Mouse (Mus musculus) myocyte (in vitro differentiated cells): ENCODE results near the gene Kcnq1. TPM values are rescaled to one million over a fixed set of nuclear protein-coding genes. Genes with fewer than 3 reads are reported as not detected.
A peak's percentile ranks its signal among the peaks of the same experiment; 100 is the strongest.

Source experiments
- H3K27me3 ChIP-seq: one replicate; pipeline ENCODE4 v1.6.1; 2011; ENCODE audit not compliant: control insufficient read depth, insufficient read depth, insufficient read length
- H3K36me3 ChIP-seq: one replicate; pipeline ENCODE4 v1.6.1; 2011; ENCODE audit not compliant: control insufficient read depth, insufficient read depth
- H3K4me2 ChIP-seq: one replicate; pipeline ENCODE4 v1.6.1; 2011; ENCODE audit warnings: low read depth, control low read depth
- H3K4me3 ChIP-seq: one replicate; pipeline ENCODE4 v1.5.1; 2011; ENCODE audit warnings: mild to moderate bottlenecking, control low read depth, moderate library complexity
- H3K79me2 ChIP-seq: one replicate; pipeline ENCODE4 v1.6.1; 2011; ENCODE audit not compliant: control insufficient read depth, insufficient read depth
- H3ac ChIP-seq: one replicate; pipeline ENCODE4 v1.6.1; 2011; ENCODE audit not compliant: control insufficient read depth, insufficient read length
- CEBPB ChIP-seq: IDR thresholded peaks from 2 replicates; pipeline ENCODE4 v1.6.1; 2011; ENCODE audit warnings: mild to moderate bottlenecking, moderate library complexity; ENCODE audit not compliant: poor library complexity, insufficient read depth, severe bottlenecking
- E2F4 ChIP-seq: IDR thresholded peaks from one replicate; pipeline ENCODE4 v1.6.1; 2011; ENCODE audit warnings: mild to moderate bottlenecking, control low read depth, moderate library complexity; ENCODE audit not compliant: insufficient read depth
- MAX ChIP-seq: IDR thresholded peaks from one replicate; pipeline ENCODE4 v1.6.1; 2011; ENCODE audit warnings: low read depth, mild to moderate bottlenecking, control low read depth
- MYOD1 ChIP-seq, 3 experiments: IDR thresholded peaks; one replicate each; pipeline ENCODE4 v1.6.1; 2011; ENCODE audit warnings: control low read depth in 2 of 3, low read depth in 2 of 3, mild to moderate bottlenecking in 2 of 3, moderate library complexity in 1 of 3; ENCODE audit not compliant: insufficient read length in 2 of 3, control insufficient read depth in 1 of 3
- MYOG ChIP-seq, 3 experiments: IDR thresholded peaks; one replicate each; pipeline ENCODE4 v1.6.1; 2011; ENCODE audit warnings: control low read depth in 2 of 3, low read depth in 2 of 3, mild to moderate bottlenecking in 2 of 3; ENCODE audit not compliant: insufficient read length in 2 of 3, control insufficient read depth in 1 of 3, insufficient read depth in 1 of 3
- POLR2A ChIP-seq: IDR thresholded peaks from one replicate; pipeline ENCODE4 v1.6.1; 2011; ENCODE audit warnings: low read depth, mild to moderate bottlenecking, control low read depth, moderate library complexity; ENCODE audit not compliant: insufficient read length
- POLR2AphosphoS2 ChIP-seq: IDR thresholded peaks from one replicate; pipeline ENCODE4 v1.6.1; 2011; ENCODE audit warnings: low read depth, control low read depth; ENCODE audit not compliant: insufficient read length
- REST ChIP-seq: IDR thresholded peaks from one replicate; pipeline ENCODE4 v1.6.1; 2011; ENCODE audit warnings: mild to moderate bottlenecking, control low read depth, moderate library complexity; ENCODE audit not compliant: insufficient read depth, insufficient read length
- SRF ChIP-seq: IDR thresholded peaks from one replicate; pipeline ENCODE4 v1.6.1; 2011; ENCODE audit warnings: low read depth; ENCODE audit not compliant: control insufficient read depth, insufficient read length
- TCF12 ChIP-seq: IDR thresholded peaks from one replicate; pipeline ENCODE4 v1.6.1; 2011; ENCODE audit warnings: mild to moderate bottlenecking, control low read depth; ENCODE audit not compliant: poor library complexity, insufficient read depth, severe bottlenecking
- TCF3 ChIP-seq: IDR thresholded peaks from one replicate; pipeline ENCODE4 v1.6.1; 2011; ENCODE audit warnings: low read depth, control low read depth; ENCODE audit not compliant: insufficient read length
- USF1 ChIP-seq: IDR thresholded peaks from one replicate; pipeline ENCODE4 v1.6.1; 2011; ENCODE audit warnings: low read depth, mild to moderate bottlenecking, control low read depth, moderate library complexity
- polyA plus RNA-seq: library from polyadenylated mRNA; unstranded; fragments of >200 nt; fragmentation: generic; extraction: Trizol; gene quantifications from one replicate; pipeline ENCODE4 v1.2.1, GENCODE M21; 2012; ENCODE audit warnings: missing spikeins

Gene Kcnq1
- polyA plus RNA-seq, 1 experiment = 0.12 TPM

GRCm38 (mm10) chr7:143167275-143167674, 61.1 kb downstream of the Kcnq1 start:
- TF ChIP-seq USF1 (no peak), CEBPB (no peak), MYOG (IDR thresholded peaks at IDR 0.05; ENCODE audit: control insufficient read depth in 1 of 3, insufficient read depth in 1 of 3, insufficient read length in 2 of 3, low read depth in 2 of 3) (no peak), TCF12 (no peak)
- H3K4me3 ChIP-seq = no peak overlapping the region
- no peaks in the 10 kb centered on the region for H3K79me2 ChIP-seq
- H3ac ChIP-seq = no peak overlapping the region
- H3K4me2 ChIP-seq = no peak overlapping the region
- H3K27me3 ChIP-seq = peaks cover 11% of the 10 kb centered on the region
- no peaks in the 10 kb centered on the region for H3K36me3 ChIP-seq

- no peak for TF ChIP-seq MYOD1 (IDR thresholded peaks at IDR 0.05; ENCODE audit: control insufficient read depth in 1 of 3, insufficient read length in 2 of 3, low read depth in 2 of 3)
- no peak for TF ChIP-seq POLR2AphosphoS2
- TF ChIP-seq MYOG (IDR thresholded peaks at IDR 0.05; ENCODE audit: control insufficient read depth in 1 of 3, insufficient read depth in 1 of 3, insufficient read length in 2 of 3, low read depth in 2 of 3) = no peak
- TF ChIP-seq SRF = no peak
- Histone ChIP-seq H3ac (no peak overlapping the region), H3K4me3 (no peak overlapping the region), H3K4me2 (no peak overlapping the region), H3K36me3 (no peaks in the 10 kb centered on the region), H3K79me2 (no peaks in the 10 kb centered on the region), H3K27me3 (peaks cover 27% of the 10 kb centered on the region)
Observed at GRCm38 (mm10) chr7:143169371-143169770, 63.2 kb downstream of the Kcnq1 start.

GRCm38 (mm10) chr7:143172914-143173547, 66.9 kb downstream of the Kcnq1 start:
- no peaks in the 10 kb centered on the region for H3K79me2 ChIP-seq
- H3K27me3 ChIP-seq = peaks cover 35% of the 10 kb centered on the region
- no peak overlapping the region for H3K4me3 ChIP-seq
- H3ac ChIP-seq = no peak overlapping the region
- H3K36me3 ChIP-seq = no peaks in the 10 kb centered on the region
- H3K4me2 ChIP-seq = no peak overlapping the region
- TF ChIP-seq POLR2A = no peak
- TF ChIP-seq MYOG (IDR thresholded peaks at IDR 0.05; ENCODE audit: control insufficient read depth in 1 of 3, insufficient read depth in 1 of 3, insufficient read length in 2 of 3, low read depth in 2 of 3) = no peak
- no peak for TF ChIP-seq E2F4
- no peak for TF ChIP-seq MAX
- TF ChIP-seq SRF = no peak
- TF ChIP-seq MYOD1 (IDR thresholded peaks at IDR 0.05; ENCODE audit: control insufficient read depth in 1 of 3, insufficient read length in 2 of 3, low read depth in 2 of 3) = no peak
- TF ChIP-seq REST = no peak
- no peak for TF ChIP-seq TCF12

GRCm38 (mm10) chr7:143174633-143175032, 68.5 kb downstream of the Kcnq1 start:
- no peaks in the 10 kb centered on the region for H3K79me2 ChIP-seq
- no peak overlapping the region for H3K4me3 ChIP-seq
- TF ChIP-seq REST (no peak), POLR2AphosphoS2 (no peak), TCF3 (peak; percentile 25), TCF12 (no peak), CEBPB (no peak), MYOG (IDR thresholded peaks at IDR 0.05; ENCODE audit: control insufficient read depth in 1 of 3, insufficient read depth in 1 of 3, insufficient read length in 2 of 3, low read depth in 2 of 3) (peak in 2 of 3 experiments; percentile 49 to 61), MYOD1 (IDR thresholded peaks at IDR 0.05; ENCODE audit: control insufficient read depth in 1 of 3, insufficient read length in 2 of 3, low read depth in 2 of 3) (peak in 1 of 3 experiments; percentile 1)
- H3ac ChIP-seq = no peak overlapping the region
- no peak overlapping the region for H3K4me2 ChIP-seq
- no peaks in the 10 kb centered on the region for H3K36me3 ChIP-seq
- peaks cover 35% of the 10 kb centered on the region for H3K27me3 ChIP-seq

GRCm38 (mm10) chr7:143178831-143179230, 72.7 kb downstream of the Kcnq1 start:
- Histone ChIP-seq H3K4me2 (no peak overlapping the region), H3K4me3 (no peak overlapping the region), H3K36me3 (no peaks in the 10 kb centered on the region), H3K27me3 (peaks cover 31% of the 10 kb centered on the region), H3K79me2 (no peaks in the 10 kb centered on the region), H3ac (no peak overlapping the region)
- TF ChIP-seq USF1 (no peak), POLR2A (no peak), MYOD1 (IDR thresholded peaks at IDR 0.05; ENCODE audit: control insufficient read depth in 1 of 3, insufficient read length in 2 of 3, low read depth in 2 of 3) (no peak), MAX (no peak), SRF (no peak), MYOG (IDR thresholded peaks at IDR 0.05; ENCODE audit: control insufficient read depth in 1 of 3, insufficient read depth in 1 of 3, insufficient read length in 2 of 3, low read depth in 2 of 3) (no peak), POLR2AphosphoS2 (no peak), REST (no peak), TCF12 (no peak), E2F4 (no peak), CEBPB (no peak), TCF3 (no peak)

- H3K79me2 ChIP-seq = no peaks in the 10 kb centered on the region
- H3K4me3 ChIP-seq = no peak overlapping the region
- H3K36me3 ChIP-seq = no peaks in the 10 kb centered on the region
- no peak overlapping the region for H3ac ChIP-seq
- TF ChIP-seq MYOG (IDR thresholded peaks at IDR 0.05; ENCODE audit: control insufficient read depth in 1 of 3, insufficient read depth in 1 of 3, insufficient read length in 2 of 3, low read depth in 2 of 3) (peak in 1 of 3 experiments; percentile 64), REST (no peak)
- H3K27me3 ChIP-seq = peaks cover 24% of the 10 kb centered on the region
- no peak overlapping the region for H3K4me2 ChIP-seq
Observed at GRCm38 (mm10) chr7:143180761-143181160, 74.6 kb downstream of the Kcnq1 start.
